Mouse (Mus musculus) c-Kit-positive CD71-positive TER-119-positive erythroid progenitor cells, embryonic 14.5 days (primary cell): ENCODE results near the gene Zfr2.
"Not testable (repeated sequence)": the region's sequence is repeated elsewhere in the genome, so short reads cannot be mapped to it uniquely, and the experiment has no call there.

Source experiments
- DNase-seq: peaks from one replicate; pipeline ENCODE4 v3.0.0-alpha.2; 2013; ENCODE audit warnings: low spot score

Gene Zfr2

DNA sequence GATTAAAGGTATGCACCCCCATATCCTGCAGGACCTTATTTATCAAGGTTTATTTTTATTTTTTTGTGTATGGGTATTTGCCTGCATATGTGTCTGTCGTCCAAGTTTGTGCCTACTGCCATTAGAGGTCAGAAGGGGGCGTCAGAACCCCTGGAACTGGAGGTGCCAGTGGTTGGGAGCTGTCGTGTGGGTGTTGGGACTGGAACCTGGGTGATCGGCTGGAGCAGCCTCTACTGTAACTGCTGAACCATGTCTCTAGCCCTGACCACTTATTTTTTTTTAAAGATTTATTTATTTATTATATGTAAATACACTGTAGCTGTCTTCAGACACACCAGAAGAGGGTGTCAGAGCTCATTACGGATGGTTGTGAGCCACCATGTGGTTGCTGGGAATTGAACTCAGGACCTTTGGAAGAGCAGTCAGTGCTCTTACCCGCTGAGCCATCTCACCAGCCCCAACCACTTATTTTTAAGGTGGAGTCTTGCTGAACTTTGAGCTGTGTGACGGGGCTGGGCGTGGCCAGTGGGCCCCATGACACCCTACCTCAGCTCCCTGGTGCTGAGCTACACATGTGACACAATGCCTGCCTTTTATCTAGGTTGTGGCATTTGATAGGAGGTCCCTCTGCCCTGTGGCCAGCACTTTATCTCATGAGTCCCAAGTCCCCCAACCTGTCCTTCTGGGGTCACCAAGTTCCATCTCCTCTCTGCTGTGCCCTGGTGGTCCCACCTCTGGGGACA, 29.8 kb upstream of the Zfr2 start:
- peak; percentile 77 for DNase-seq

DNA sequence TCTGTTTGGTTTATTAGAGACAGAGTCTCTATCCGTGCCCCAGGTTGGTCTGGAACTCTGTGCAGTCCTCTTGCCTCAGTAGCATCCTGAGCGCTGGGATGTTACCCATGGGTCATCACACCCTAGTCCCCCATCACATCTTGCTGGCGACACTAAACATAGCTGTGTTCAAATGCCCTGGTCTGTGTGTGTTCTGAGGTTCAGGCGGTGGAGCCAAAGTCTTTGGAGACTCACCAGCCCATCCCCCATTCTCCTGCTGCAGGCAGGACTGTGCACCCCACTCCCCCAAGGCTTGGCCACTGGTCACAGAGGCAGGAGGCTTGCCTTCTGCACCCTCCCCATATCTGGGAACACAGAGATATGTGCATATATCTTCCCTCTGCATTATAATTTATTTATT, 28.8 kb upstream of the Zfr2 start:
- DNase-seq = no peak

DNA sequence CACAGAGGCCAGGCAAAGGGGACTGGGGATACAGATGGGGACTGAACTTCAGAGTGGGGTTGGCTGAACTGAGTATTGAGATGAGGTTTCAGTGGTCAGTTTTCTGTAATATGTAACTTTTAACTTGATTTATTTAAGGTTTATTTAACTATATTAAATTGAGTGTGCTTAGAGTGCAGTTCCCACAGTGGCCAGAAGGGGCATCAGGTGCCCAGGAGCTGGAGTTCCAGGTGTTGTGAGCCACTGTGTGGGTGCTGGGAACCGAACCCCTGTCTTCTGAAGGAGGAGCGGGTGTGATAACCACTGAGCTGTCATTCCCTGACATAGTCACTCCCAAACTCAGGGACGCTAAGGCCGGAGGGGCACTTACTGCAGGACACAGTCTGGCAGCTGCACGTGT, 22.8 kb upstream of the Zfr2 start:
- no peak for DNase-seq

DNA sequence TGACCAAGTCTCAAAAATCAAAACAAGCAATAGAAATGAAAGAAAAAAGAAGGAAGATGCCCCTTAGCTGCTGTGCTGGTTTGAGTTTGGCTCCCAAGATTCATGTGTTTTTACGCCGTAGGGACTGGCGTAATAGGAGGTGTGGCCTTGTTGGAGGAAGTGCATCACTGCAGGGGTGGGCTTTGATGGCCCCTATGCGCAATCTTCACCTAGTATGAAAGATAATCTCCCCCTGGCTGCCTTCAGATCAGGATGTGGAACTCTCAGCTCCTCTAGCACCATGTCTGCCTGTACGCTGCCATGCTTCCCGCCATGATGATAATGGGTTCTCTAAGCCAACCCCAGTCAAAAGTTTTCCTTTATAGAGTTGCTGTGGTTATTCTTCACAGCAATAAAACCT, 16.7 kb upstream of the Zfr2 start:
- DNase-seq = no peak

DNA sequence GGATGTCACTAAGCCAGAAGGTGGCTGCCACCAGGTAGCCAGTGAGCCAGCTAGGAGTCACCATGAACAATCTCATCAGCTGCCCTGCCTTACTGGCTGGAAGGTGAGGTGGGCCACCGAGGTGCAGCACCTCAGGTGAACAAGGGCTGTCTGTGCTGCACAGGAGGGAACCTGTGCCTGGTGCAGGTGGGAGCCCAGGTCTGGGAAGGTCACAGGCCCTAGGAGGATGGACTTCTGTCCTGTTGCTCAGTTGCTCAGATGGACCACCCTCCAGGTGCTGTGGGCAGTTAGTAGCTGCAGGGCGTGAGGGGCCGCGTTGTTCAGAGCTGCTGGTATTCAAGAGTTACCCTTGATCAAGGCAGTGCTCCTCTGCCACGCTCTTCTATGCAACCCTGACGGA, 16.1 kb upstream of the Zfr2 start:
- DNase-seq = no peak

DNA sequence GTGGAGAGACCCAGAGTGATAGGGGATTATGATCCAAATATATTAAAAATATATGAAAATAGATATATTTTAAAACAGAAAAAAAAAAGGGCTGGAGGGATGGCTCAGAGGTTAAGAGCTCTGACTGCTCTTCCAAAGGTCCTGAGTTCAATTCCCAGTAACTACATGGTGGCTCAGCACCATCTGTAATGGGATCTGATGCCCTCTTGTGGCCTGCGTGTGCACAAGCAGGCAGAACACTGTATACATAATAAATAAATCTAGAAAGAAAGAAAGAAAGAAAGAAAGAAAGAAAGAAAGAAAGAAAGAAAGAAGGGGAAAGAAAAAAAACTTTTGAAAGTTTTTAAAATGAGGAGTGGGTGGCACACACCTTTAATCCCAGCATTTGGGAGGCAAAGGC, 15.7 kb upstream of the Zfr2 start:
- DNase-seq = not testable (repeated sequence)

DNA sequence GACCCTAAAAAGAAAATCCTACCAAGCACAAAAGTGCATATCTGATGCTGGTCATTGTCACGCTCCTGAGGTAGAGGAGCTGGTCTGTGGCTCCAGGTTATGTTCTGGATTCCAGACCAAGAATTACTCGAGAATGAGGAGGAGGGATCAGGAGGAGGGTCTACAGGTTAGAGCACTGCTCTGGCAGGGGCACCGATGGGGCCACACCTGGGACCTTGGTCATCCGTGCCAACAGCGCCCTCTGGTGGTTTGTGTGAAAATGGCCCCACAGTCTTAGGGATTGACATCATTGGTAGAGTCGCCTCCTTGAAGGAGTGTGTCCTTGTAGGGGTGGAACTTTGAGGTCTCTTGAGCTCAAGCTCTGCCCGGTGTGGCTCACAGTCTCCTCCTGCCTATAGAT, 15.0 kb upstream of the Zfr2 start:
- peak; percentile 71 for DNase-seq

DNA sequence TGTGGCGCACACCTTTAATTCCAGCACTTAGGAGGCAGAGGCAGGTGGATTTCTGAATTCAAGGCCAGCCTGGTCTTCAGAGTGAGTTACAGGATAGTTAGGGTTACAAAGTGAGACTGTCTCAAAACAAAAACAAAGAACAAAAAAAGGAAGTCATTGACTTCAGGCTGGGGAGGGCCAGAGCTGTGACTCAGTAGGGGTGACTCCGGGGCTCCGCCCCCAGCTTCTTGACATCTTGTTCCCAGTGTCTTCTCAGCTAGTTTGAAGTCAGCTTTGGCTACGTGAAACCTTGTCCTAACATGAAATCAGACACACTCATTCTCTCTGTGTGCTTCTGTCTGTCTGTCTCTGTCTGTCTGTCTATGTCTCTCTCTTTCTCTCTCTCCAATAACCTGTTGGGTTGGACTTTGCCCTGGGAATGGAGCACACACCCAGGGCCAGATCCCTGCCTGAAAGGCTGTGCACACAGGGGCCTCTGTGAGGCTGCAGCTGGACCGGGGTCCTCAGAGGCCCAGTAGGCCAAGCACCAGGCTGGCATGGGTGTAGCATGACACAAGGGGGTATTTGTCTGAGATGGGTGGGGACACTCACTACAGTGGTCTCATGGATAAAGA, 11.4 kb upstream of the Zfr2 start:
- DNase-seq = no peak

DNA sequence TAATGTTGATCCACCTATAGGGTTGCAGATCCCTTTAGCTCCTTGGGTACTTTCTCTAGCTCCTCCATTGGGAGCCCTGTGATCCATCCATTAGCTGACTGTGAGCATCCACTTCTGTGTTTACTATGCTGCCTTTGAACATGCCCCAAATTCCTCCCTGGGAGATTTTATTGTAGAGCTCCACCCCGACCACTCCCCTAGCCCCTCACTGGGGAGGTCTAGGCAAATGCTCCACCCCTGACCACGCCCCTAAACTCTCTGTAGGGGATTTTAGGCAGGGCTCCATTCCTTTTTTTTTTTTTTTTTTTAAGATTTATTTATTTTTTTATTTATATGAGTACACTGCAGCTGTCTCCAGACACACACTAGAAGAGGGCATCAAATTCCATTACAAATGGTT, 9.2 kb upstream of the Zfr2 start:
- not testable (repeated sequence) for DNase-seq

DNA sequence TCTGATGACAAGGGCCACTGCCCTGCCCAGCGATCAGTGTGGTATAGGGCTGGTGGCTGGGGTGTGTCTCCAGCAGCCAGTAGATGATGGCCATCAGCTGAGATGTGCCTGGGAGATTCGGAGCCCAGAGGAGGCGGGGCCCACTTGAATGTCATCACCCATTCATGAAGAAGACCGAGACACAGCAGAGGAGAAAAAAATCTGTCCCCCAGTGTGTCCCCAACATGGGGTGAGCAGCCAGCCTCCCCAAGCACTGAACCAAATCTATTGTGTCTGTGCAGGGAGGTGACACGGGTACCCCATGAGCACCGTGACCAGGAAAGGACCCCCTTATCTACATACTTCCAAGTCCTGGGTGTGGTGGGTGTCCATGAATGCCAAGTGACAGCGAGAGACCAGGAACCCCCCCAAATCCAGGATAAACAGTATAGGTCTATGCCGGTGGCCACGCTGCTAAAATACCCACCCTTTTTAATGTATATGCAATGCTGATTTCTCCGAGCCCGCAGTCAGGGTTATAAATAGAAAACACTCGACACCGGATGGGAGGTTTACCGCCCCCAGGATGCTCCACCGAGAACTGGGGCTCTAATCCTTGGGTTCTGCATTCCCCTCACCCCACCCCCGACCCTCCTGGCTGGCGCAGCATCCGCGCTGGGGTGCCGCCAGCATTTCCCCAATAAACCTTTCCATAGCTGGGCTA, 3.1 kb upstream of the Zfr2 start:
- no peak for DNase-seq

DNA sequence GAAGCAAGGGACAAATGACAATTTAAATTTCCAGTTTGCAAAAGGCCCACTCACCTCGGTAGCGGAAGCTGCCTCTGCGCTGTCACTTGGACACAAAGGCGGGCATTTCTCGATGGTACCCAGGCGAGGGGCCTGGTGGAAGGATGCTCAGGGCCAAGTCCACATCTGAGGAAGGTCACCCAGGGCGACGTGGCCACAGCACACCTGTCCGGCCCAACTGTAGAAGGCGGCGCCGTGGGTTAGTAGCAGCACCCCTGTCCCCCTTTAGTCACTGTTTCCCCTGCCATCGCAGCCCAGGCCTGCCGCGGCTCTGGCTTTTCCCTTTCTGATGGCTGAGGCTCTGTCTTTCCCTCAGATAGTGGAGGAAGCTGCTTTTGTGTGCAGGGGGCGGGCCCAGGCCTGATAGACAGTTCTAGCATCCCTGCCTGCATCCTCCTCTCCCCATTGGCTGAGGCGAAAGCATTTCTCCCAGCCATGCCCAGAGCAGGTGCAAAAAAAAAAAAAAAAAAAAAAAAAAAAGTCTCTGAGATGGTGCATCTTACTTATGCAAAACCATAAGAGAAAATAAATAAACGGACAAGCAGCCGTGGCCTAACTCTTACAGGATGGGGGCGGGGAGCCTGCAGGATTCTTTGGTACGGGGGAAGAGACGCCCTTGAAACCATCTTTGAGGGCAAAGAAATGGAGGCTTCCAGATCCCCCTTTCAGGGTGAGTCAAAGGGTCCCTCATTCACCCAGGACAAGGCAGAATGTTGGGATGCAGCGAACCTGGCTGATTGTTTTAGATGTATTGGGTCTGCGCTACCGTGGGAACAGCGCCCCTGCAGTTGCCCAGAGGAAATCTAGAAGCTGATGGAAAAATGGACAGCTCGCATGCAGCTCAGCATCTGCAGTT, 2.3 kb upstream of the Zfr2 start, which contains the start of gene Atcay:
Gene Atcay, minus strand, starts transcription at position 396 of the 895 bp plus-strand sequence.
- no peak for DNase-seq

DNA sequence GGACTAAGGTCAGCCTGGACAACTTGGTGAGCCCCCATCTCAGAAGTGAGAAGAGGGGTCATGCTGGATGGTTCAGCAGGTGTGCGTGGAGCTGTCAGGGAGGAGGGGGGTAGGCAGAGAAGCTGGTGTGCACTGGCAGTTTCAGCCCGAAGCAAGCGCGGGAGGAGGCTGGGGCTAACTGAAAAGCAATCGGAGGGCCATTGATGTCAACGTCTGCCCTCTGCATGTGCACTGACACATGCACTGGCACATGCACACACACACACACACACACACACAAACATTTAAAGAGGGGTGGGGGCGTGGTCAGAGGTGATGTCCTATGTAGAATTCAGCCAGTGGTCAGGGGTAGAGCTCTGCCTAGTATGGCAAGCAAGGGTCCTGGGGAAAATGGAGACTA, 1.5 kb upstream of the Zfr2 start:
- DNase-seq = no peak

DNA sequence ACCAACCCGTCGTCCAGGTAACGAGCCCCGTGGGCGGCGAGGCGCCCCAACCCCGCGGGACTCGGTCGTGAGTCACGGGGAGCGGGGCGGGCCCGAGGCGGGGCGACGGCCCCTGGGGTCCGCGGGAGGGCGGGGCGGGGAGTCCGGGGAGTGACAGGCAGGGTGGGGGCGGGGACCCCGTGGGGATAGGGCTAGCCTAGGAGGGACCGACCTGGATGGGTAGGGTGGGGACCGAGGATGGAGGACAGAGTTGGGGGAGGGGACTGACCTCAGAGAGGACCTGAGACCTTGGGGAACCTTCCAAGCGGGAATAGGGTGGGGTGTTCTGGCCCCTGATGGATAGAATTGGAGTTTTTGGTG, 251 bp downstream of the Zfr2 start:
- no peak for DNase-seq

DNA sequence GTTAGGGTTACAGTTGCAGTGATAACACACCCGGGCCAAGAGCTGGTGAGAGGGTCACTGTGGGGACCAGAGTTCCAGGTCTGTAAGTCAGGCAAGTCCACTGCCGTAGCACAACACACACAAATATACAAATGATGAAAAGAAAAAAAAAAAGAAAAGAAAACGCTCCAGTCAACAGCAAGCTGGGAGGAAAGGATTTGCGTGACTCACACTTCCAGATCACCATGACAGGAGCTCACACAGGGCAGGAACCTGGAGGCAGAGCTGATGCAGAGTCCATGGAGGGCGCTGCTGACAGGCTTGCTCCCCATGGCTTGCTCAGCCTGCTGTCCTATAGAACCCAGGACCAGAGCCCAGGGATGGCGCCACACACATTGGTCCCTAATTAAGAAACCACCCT, 1.3 kb downstream of the Zfr2 start:
- DNase-seq = no peak

DNA sequence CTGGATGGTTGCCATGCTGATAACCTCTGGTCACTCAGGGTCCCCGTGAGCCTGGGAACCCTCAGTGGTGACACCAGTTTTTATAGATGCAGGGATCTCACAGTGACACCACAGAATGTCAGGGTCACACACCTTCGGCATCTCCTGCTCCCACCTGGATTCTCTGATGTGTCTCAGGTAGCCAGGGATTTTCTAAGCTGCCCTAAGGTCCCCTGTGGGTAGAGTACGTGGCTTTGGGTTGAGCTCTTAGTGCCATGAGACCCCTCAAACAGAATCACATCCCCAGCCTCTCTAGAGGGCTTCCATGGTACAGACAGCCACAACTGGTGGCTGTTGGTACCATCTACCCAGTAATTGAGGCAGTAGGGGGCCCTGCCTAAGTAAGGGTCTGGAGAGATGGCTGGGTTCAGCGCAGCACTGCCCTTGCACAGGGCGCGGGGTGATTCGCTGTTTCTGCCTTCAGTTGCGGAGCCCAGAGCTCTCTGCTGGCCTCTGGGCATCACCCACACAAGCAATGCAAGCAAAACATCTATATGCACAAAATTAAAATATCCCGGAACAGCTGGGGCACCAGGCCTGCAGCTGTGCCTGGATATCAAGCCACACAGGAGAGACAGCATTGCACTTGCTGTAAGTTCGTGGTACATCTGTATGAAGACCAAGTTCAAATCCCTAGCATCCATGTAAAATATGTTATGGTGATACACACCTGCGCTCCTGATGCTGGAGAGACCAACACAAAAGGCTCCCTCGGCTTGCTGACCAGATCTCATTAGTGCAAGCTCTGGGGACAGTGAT, 3.7 kb downstream of the Zfr2 start:
- DNase-seq = no peak

DNA sequence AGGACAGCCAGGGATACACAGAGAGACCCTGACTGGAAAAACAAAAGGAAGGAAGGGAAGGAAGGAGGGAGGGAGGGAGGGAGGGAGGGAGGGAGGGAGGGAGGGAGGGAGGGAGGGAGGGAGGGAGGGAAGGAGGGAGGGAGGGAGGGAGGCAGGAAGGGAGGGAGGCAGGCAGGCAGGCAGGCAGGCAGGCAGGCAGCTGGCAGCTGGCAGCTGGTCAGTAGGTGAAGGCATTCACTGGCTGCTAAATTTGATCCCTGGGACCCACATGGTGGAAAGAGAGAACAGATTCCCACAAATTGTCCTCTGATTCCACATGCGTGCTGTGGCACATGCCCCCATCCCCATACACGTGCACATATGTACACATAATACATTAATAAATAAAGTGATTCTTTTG, 5.7 kb downstream of the Zfr2 start:
- no peak for DNase-seq

DNA sequence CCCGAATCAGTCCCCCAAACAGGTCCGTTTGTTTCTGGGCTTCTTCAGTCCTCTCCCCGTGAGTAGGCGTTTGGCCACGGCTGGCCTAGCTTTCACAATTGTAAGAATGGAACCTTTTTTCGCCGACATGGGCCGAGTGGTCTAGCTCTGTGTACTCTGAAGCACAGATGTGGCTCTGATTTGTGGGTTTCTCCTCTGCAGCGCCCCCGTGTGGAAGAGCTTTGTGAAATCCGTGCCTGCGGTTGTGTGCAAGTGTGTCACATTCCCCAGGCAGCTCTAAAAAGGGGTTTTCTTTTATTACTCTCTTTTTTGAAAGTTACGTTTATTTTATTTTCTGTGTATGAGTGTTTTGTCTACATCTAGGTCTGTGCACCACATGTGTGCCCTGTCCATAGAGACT, 7.9 kb downstream of the Zfr2 start:
- DNase-seq = peak; percentile 57

DNA sequence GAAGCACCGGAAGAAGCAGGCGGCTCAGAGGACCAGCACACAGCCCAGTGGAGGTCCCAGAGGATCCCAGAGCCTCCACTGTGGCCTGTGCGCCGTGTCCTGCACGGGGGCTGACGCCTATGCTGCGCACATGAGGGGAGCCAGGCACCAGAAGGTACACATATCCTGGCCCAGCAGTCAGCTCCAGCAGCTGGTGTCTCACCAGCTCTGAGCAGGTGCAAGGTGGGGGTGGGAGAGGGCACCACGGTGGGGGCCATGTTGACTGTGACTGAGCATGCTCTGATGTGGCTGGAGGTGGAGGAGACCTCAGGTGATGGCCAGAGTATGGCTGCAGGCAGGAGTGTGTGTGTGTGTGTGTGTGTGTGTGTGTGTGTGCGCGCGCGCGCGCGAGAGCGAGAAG, 9.1 kb downstream of the Zfr2 start:
- DNase-seq = no peak

DNA sequence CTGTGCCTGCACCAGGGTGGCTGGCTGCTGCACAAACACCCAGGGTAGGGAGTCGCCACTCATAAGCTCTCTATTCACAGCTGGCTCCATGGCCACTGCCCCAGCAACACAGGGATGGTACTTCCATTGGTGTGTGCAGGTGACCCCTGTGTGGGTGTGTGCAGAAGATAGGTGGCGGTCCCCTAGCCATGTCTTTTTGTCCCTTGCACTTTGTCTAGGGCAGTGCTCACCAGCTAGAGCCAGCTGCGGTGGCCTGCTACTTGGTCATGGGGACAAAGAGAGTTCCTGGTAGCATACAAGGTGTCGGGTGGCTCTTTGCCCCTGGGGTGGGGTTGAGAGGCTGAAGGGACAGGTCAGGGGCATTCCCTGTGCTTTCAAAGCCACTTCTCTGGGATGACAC, 11.2 kb downstream of the Zfr2 start:
- no peak for DNase-seq

DNA sequence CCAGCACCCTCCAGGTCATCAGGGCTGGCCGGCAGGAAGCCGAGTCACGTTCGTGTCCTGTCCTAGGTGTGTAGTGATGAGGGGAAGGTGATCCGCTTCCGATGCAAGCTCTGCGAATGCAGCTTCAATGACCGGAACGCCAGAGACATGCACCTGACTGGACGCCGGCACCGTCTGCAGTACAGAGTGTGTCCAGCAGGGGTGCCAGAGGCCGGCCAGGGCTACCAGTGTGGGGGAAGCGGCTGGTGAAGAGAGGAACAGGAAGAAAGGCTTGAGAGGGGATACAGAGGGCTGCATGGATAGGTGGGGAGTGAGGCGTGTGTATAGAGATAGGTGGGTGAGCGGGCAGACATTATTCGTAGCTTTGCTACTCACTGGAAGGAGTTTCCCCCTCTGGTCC, 11.6 kb downstream of the Zfr2 start:
- DNase-seq = peak; percentile 46

DNA sequence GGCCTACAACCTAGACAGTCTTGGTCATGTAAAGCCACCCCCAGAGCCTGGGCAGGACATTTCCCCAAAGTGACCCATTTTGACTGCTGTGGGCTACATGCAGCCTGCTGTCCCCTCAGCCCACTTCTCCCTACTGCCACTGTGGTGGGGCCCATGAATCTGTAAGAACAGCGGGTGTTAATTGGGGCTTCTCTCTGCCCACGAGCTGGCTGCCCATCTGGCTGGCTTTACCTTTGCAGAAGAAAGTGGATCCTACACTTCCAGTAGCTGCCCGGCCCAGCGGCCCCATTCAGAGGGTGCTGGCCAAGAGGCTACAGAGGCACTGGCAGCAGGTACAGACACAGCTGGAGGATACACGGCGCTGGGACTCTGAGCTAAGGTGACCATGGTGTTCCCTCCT, 12.2 kb downstream of the Zfr2 start:
- no peak for DNase-seq

DNA sequence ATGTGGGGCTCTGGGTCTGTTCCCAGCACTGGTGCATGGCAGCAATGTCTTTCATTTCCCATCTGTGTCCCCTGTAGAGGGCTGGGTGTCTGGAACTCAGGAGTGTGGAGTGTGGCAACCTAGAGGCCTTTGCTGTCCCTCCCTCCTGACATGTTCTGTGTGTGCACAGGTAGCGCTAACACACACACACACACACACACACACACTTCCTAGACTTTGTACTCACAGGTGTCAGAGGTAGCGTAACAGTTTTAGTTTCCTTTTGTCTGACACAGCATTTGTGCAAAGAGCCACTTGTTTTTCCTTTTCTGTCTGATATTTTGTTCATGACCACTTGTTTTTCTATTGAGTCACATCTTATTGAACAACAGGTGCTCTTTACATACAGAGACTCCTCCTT, 14.8 kb downstream of the Zfr2 start:
- no peak for DNase-seq
